Mouse (Mus musculus): ENCODE results near the gene Meox2.

DNA sequence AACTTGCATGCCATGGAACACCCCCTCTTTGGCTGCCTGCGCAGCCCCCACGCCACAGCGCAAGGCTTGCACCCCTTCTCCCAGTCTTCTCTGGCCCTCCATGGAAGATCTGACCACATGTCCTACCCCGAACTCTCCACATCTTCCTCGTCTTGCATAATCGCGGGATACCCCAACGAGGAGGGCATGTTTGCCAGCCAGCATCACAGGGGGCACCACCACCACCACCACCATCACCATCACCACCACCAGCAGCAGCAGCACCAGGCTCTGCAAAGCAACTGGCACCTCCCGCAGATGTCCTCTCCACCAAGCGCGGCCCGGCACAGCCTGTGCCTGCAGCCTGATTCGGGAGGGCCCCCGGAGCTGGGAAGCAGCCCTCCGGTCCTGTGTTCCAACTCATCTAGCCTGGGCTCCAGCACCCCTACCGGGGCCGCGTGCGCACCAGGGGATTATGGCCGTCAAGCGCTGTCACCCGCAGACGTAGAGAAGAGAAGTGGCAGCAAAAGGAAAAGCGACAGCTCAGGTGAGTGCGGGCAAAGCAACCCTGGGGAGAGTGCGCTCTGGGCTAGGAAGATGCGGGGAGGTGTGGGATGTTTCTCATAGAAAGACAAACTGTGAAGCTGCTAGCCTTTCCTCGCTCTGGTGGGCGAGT is 606 bp downstream of the Meox2 start:
- TF ChIP-seq CTCF (IDR thresholded peaks at IDR 0.05; ENCODE audit: extremely low read depth, insufficient read depth, low read length): no peak
- no peak for TF ChIP-seq POLR2A (IDR thresholded peaks at IDR 0.05; ENCODE audit: extremely low read depth, insufficient read depth, low read length)

Measured in cortical plate, adult 2 months (tissue).